Mouse (Mus musculus) ES-E14 (cell line): ENCODE results near the gene Acvr1b. TPM values are rescaled to one million over a fixed set of nuclear protein-coding genes. Genes with fewer than 3 reads are reported as not detected.

ENCODE experiments used
- DNase-seq: peaks from one replicate; pipeline ENCODE4 v3.0.0-alpha.2; 2013; ENCODE audit warnings: low read depth, low spot score
- H3K27ac ChIP-seq: 2 replicates; pipeline ENCODE4 v1.5.1; 2012; ENCODE audit warnings: low read depth, mild to moderate bottlenecking, low read length, moderate library complexity, mixed read lengths; ENCODE audit not compliant: poor library complexity, insufficient read depth, severe bottlenecking
- H3K36me3 ChIP-seq: 2 replicates; pipeline ENCODE4 v1.6.1; 2012; ENCODE audit warnings: mild to moderate bottlenecking, low read length, moderate library complexity, mixed read lengths; ENCODE audit not compliant: control insufficient read depth, poor library complexity, insufficient read depth, severe bottlenecking
- H3K4me1 ChIP-seq, 2 experiments: fragments of 150-350 bp in 1 of 2; sonication (generic) in 1 of 2; 2 replicates each; pipeline ENCODE4 v1.6.1; 2012; ENCODE audit warnings: low read length in 2 of 2, mild to moderate bottlenecking in 1 of 2, mixed read lengths in 1 of 2; ENCODE audit not compliant: control insufficient read depth in 2 of 2, insufficient read depth in 2 of 2, poor library complexity in 1 of 2
- H3K4me3 ChIP-seq, 2 experiments: fragments of 150-350 bp in 1 of 2; sonication (generic) in 1 of 2; 2 replicates each; pipeline ENCODE4 v1.5.1; 2012; ENCODE audit warnings: low read length in 2 of 2, low read depth in 1 of 2, mild to moderate bottlenecking in 1 of 2, mixed read lengths in 1 of 2; ENCODE audit not compliant: insufficient read depth in 1 of 2, poor library complexity in 1 of 2, severe bottlenecking in 1 of 2
- H3K9ac ChIP-seq: 2 replicates; pipeline ENCODE4 v1.6.1; 2012; ENCODE audit warnings: low read depth, mild to moderate bottlenecking, low read length, mixed read lengths; ENCODE audit not compliant: poor library complexity, insufficient read depth, severe bottlenecking
- H3K9me3 ChIP-seq: fragments of 150-350 bp; sonication (generic); 2 replicates; pipeline ENCODE4 v1.6.1; 2012; ENCODE audit warnings: low read depth, mild to moderate bottlenecking, low read length; ENCODE audit not compliant: control insufficient read depth, insufficient read depth
- CHD2 ChIP-seq: IDR thresholded peaks from 2 replicates; pipeline ENCODE4 v1.6.1; 2014; ENCODE audit warnings: mild to moderate bottlenecking, low read depth, low read length, inconsistent platforms
- HCFC1 ChIP-seq: IDR thresholded peaks from 2 replicates; pipeline ENCODE4 v1.6.1; 2012; ENCODE audit warnings: low read length, inconsistent platforms, borderline replicate concordance; ENCODE audit not compliant: insufficient read depth
- MAFK ChIP-seq: IDR thresholded peaks from 2 replicates; pipeline ENCODE4 v1.6.1; 2014; ENCODE audit warnings: mild to moderate bottlenecking, low read depth, low read length, inconsistent platforms; ENCODE audit not compliant: insufficient read depth
- ZC3H11A ChIP-seq: IDR thresholded peaks from 2 replicates; pipeline ENCODE4 v1.6.1; 2012; ENCODE audit warnings: low read depth, mild to moderate bottlenecking, inconsistent platforms, low read length, borderline replicate concordance
- ZNF384 ChIP-seq: IDR thresholded peaks from 2 replicates; pipeline ENCODE4 v1.6.1; 2012; ENCODE audit warnings: low read depth, low read length, inconsistent platforms
- in situ Hi-C, 2 experiments: fragments of 600-800 bp; cut with MboI; formaldehyde crosslinking; loops; one replicate each; pipeline ENCODE4 v1.15.1; 2025; ENCODE audit warnings: low sequenced_read_pairs in 2 of 2, inconsistent platforms in 1 of 2; ENCODE audit not compliant: unreplicated experiment in 2 of 2
- total RNA-seq: library from RNA; depleted of rRNA; stranded (reverse); fragments of 300-350 nt; gene quantifications from 2 replicates; pipeline ENCODE4 v1.2.3, GENCODE M21; 2012

The Acvr1b gene
- total RNA-seq, 1 experiment, result 26.4 TPM

GRCm38 (mm10) chr15:101242645-101243044 lies 68.8 kb downstream of the Acvr1b start:
- no peak for TF ChIP-seq ZNF384
- TF ChIP-seq MAFK, result no peak
- no peak for TF ChIP-seq HCFC1
- no peak for TF ChIP-seq ZC3H11A
- no peak for TF ChIP-seq CHD2
- Histone ChIP-seq H3K9me3 (no peaks in the 10 kb centered on the region), H3K4me1 (peaks cover 0 to 18% of the 10 kb centered on the region in 2 experiments; a peak in 2 of 4 replicates), H3K36me3 (no peaks in the 10 kb centered on the region), H3K4me3 (no peak overlapping the region), H3K9ac (no peak overlapping the region), H3K27ac (no peak overlapping the region)
- no peak for DNase-seq
- in situ Hi-C loops, result no loop called here

GRCm38 (mm10) chr15:101244012-101244411 lies 70.1 kb downstream of the Acvr1b start:
- in situ Hi-C loops, result no loop called here
- no peak for DNase-seq
- H3K9me3 ChIP-seq, result no peaks in the 10 kb centered on the region
- TF ChIP-seq CHD2, result no peak
- H3K36me3 ChIP-seq, result no peaks in the 10 kb centered on the region
- H3K4me3 ChIP-seq, result no peak overlapping the region
- H3K27ac ChIP-seq, result no peak overlapping the region
- peaks cover 0 to 15% of the 10 kb centered on the region in 2 experiments; a peak in 2 of 4 replicates for H3K4me1 ChIP-seq
- no peak overlapping the region for H3K9ac ChIP-seq

- TF ChIP-seq ZNF384 (no peak), CHD2 (no peak), MAFK (no peak), HCFC1 (peak; percentile 28; the same call in 1 of the 2 replicates), ZC3H11A (no peak)
- Histone ChIP-seq H3K9ac (peak overlapping the region; percentile 69), H3K4me1 (peaks cover 0 to 7% of the 10 kb centered on the region in 2 experiments; a peak in 1 of 4 replicates), H3K36me3 (no peaks in the 10 kb centered on the region), H3K9me3 (no peaks in the 10 kb centered on the region), H3K27ac (peak overlapping the region; percentile 43; the same call in 1 of the 2 replicates), H3K4me3 (peak overlapping the region; percentile 56 to 67)
- in situ Hi-C loops, result no loop called here
- DNase-seq, result peak; percentile 93
Observed at GRCm38 (mm10) chr15:101246231-101247154, 72.6 kb downstream of the Acvr1b start.

- Histone ChIP-seq H3K36me3 (no peaks in the 10 kb centered on the region), H3K4me1 (peaks cover 0 to 4% of the 10 kb centered on the region in 2 experiments; a peak in 1 of 4 replicates), H3K4me3 (peak overlapping the region in 1 of 2 experiments; percentile 65; a peak in 1 of 4 replicates), H3K9me3 (no peaks in the 10 kb centered on the region), H3K9ac (0 out of 2 replicates have a peak overlapping the region, but pooled peaks have one; percentile 13), H3K27ac (no peak overlapping the region)
- in situ Hi-C loops, result no loop called here
- TF ChIP-seq CHD2 (no peak), ZC3H11A (no peak), HCFC1 (no peak), MAFK (no peak), ZNF384 (no peak)
- no peak for DNase-seq
Observed at GRCm38 (mm10) chr15:101247155-101247498, 73.3 kb downstream of the Acvr1b start.
